13 mouse cellular contexts compared by ENCODE assay signal in the genomic region with DNA sequence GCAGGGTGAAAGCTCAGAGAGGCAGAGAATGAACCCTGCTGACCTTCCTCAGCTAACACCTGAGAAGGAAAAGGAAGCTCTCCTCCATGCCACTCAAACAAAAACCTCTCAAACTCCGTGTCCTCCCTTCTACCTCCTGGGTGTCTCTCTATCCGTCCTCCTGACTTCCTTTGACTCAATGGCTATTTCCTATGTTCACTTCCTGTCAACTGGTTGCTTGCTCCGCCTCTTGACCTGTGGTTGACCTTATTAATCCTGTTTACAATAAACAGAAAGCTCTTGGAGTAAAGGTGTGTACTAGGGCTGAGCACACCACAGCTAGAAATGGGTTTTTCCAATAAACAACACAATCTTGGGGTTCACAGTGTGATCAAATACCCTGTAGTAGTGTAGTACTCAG.
"Had no signal": no experiment of that assay in that cellular context is flagged by ENCODE, and none has a peak within 500 bp of the region (broad histone marks: within the 10 kb centered on the region; RNA-seq: fewer than 3 reads in every experiment).

No protein-coding gene starts in this region.

- H3K4me1 ChIP-seq: limb, embryonic 10.5 days; midbrain, embryonic 12.5 days; neural tube, embryonic 13.5 days had no signal

- H3K4me3 ChIP-seq: layer of hippocampus, adult 2 months; limb, embryonic 10.5 days; liver, embryonic 12.5 days; midbrain, embryonic 12.5 days; neural tube, embryonic 13.5 days had no signal

- H3K9ac ChIP-seq: liver, embryonic 12.5 days; midbrain, embryonic 12.5 days; neural tube, embryonic 13.5 days had no signal

- ATAC-seq: liver, embryonic 12.5 days; midbrain, embryonic 16.5 days had no signal

- H3K27me3 ChIP-seq: liver, embryonic 12.5 days; midbrain, embryonic 12.5 days; neural tube, embryonic 13.5 days had no signal

- H3K9me3 ChIP-seq: limb, embryonic 10.5 days; liver, embryonic 12.5 days; midbrain, embryonic 12.5 days; neural tube, embryonic 13.5 days had no signal

- DNase-seq: kidney, postnatal 36 days; retina, postnatal 1 day; right cerebral cortex, postnatal 4 days; spleen, adult 18-20 months; thymus, adult 18-20 months; thymus, postnatal 14 days had no signal

- H3K27ac ChIP-seq: kidney, postnatal 0 days; layer of hippocampus, adult 2 months; limb, embryonic 10.5 days; liver, embryonic 12.5 days; midbrain, embryonic 12.5 days; neural tube, embryonic 13.5 days had no signal
